Mouse (Mus musculus) ES-Bruce4 (cell line): ENCODE measurements around the gene Fbxl17. TPM values are rescaled to one million over a fixed set of nuclear protein-coding genes. Genes with fewer than 3 reads are reported as not detected.

Experiments
- H3K27ac ChIP-seq: 2 replicates; pipeline ENCODE4 v1.5.1; 2012; ENCODE audit warnings: low read length, inconsistent platforms; ENCODE audit not compliant: insufficient read depth
- H3K27me3 ChIP-seq: 2 replicates; pipeline ENCODE4 v1.6.1; 2012; ENCODE audit warnings: mild to moderate bottlenecking, low read length, inconsistent platforms; ENCODE audit not compliant: control insufficient read depth, poor library complexity, insufficient read depth, severe bottlenecking
- H3K36me3 ChIP-seq: 2 replicates; pipeline ENCODE4 v1.6.1; 2012; ENCODE audit warnings: inconsistent platforms, mild to moderate bottlenecking, low read length, moderate library complexity; ENCODE audit not compliant: control insufficient read depth, poor library complexity, insufficient read depth, severe bottlenecking
- H3K4me1 ChIP-seq: one replicate; pipeline ENCODE4 v1.8.1; 2011; ENCODE audit warnings: low read length; ENCODE audit not compliant: control insufficient read depth, insufficient read depth
- H3K4me3 ChIP-seq: 2 replicates; pipeline ENCODE4 v1.5.1; 2011; ENCODE audit warnings: low read depth, mild to moderate bottlenecking, low read length
- H3K9ac ChIP-seq: 2 replicates; pipeline ENCODE4 v1.6.1; 2012; ENCODE audit warnings: low read depth, mild to moderate bottlenecking, inconsistent platforms; ENCODE audit not compliant: poor library complexity, severe bottlenecking
- H3K9me3 ChIP-seq: replicated peaks from 2 replicates; pipeline ENCODE4 v1.6.1; 2012; ENCODE audit warnings: mild to moderate bottlenecking, low read length, inconsistent platforms; ENCODE audit not compliant: control insufficient read depth, poor library complexity, insufficient read depth, severe bottlenecking
- CTCF ChIP-seq: IDR thresholded peaks from one replicate; pipeline ENCODE4 v1.8.1; 2011; ENCODE audit warnings: low read depth, low read length
- EP300 ChIP-seq: IDR thresholded peaks from 2 replicates; pipeline ENCODE4 v1.6.1; 2011; ENCODE audit warnings: low read depth, low read length; ENCODE audit not compliant: insufficient read depth
- POLR2A ChIP-seq: IDR thresholded peaks from one replicate; pipeline ENCODE4 v1.8.1; 2011; ENCODE audit warnings: low read length; ENCODE audit not compliant: insufficient read depth
- polyA plus RNA-seq: library from polyadenylated mRNA; stranded (reverse); fragments of >200 nt; gene quantifications from 2 replicates; pipeline ENCODE4 v1.2.4, GENCODE M21; 2011; ENCODE audit warnings: low read depth; ENCODE audit not compliant: missing spikeins, insufficient read depth, insufficient read length

The Fbxl17 gene
- polyA plus RNA-seq, 1 experiment: 11.7 TPM

GRCm38 (mm10) chr17:63085227-63085626 lies 414.6 kb downstream of the Fbxl17 start:
- TF ChIP-seq POLR2A (no peak), EP300 (no peak), CTCF (no peak)
- no peaks in the 10 kb centered on the region for H3K4me1 ChIP-seq
- no peak overlapping the region for H3K9ac ChIP-seq

DNA sequence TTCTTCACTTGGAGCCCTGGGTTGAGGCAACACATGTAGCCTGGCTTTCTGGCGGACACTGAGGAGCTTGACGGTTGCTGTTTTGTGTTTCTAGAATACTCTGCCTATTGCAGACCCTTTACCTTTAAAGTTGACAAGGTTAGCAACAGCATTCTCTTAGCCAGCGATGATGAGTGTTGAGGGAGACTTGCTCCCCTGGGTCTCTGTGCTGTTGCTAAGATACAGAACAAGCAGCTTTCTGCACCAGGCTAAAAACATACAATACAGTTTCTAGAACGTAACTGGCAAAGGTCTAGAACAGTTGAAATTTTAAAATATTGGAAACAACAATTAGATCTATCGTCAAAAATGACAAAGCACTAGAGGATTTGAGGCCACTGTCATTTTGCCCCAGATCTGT lies 420.7 kb downstream of the Fbxl17 start:
- H3K9me3 ChIP-seq: no peaks in the 10 kb centered on the region
- no peak for TF ChIP-seq EP300
- no peak for TF ChIP-seq CTCF
- TF ChIP-seq POLR2A: no peak
- no peak overlapping the region for H3K27ac ChIP-seq
- H3K27me3 ChIP-seq: no peaks in the 10 kb centered on the region
- H3K36me3 ChIP-seq: no peaks in the 10 kb centered on the region
- H3K4me3 ChIP-seq: no peak overlapping the region
- no peak overlapping the region for H3K9ac ChIP-seq
- no peaks in the 10 kb centered on the region for H3K4me1 ChIP-seq

More at GRCm38 (mm10) chr17:63085227-63085626, 414.6 kb downstream of the Fbxl17 start:
- H3K27ac ChIP-seq: no peak overlapping the region
- no peaks in the 10 kb centered on the region for H3K27me3 ChIP-seq
- no peak overlapping the region for H3K4me3 ChIP-seq
- H3K36me3 ChIP-seq: no peaks in the 10 kb centered on the region
- no peaks in the 10 kb centered on the region for H3K9me3 ChIP-seq

DNA sequence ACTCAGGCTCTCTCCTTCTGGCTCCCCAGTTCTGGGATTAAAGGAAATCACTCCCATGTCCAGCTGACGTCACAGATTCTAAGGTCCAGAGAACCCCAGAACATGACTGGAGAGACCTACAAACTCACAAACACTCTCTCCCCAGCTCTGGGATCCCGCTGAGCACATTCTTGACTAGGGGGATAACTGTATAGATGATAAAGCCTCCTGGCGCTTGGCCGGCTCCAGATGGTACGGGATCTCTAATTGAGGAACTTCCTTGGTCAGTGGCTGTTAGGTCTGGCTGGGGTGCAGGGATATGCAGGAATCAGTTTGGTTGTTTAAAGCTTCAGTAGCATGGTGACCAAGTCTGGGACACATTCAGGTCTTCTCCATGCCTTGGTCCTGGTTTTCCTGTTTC lies 422.3 kb downstream of the Fbxl17 start:
- H3K27ac ChIP-seq: no peak overlapping the region
- no peaks in the 10 kb centered on the region for H3K4me1 ChIP-seq
- no peak for TF ChIP-seq EP300

GRCm38 (mm10) chr17:63076661-63077060 lies 423.2 kb downstream of the Fbxl17 start:
- no peaks in the 10 kb centered on the region for H3K4me1 ChIP-seq
- no peak overlapping the region for H3K9ac ChIP-seq
- H3K36me3 ChIP-seq: no peaks in the 10 kb centered on the region
- TF ChIP-seq EP300: no peak
- TF ChIP-seq CTCF: no peak
- TF ChIP-seq POLR2A: no peak
- no peak overlapping the region for H3K27ac ChIP-seq
- H3K27me3 ChIP-seq: no peaks in the 10 kb centered on the region
- no peak overlapping the region for H3K4me3 ChIP-seq
- no peaks in the 10 kb centered on the region for H3K9me3 ChIP-seq

More for the DNA sequence above, 422.3 kb downstream of the Fbxl17 start:
- H3K36me3 ChIP-seq: no peaks in the 10 kb centered on the region
- no peaks in the 10 kb centered on the region for H3K27me3 ChIP-seq
- H3K4me3 ChIP-seq: no peak overlapping the region
- no peaks in the 10 kb centered on the region for H3K9me3 ChIP-seq
- no peak overlapping the region for H3K9ac ChIP-seq

DNA sequence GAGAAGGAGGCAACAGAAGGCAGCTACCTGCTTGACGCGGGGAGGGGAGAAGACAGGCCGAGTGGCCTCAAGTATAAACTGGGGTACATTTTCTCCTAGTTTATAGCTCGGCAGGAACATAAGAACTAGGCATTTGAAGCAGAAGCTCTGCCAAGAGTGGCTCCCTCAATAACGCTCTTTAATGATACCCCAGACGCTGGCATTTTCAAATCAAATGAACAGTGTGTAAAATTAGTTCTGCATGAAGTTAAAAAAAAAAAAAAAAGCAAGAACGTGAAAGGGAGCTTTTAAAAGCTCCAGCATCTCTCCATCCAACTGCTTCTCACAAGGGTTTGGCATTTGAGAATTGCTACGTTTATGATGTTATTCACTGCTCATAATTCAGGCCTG lies 423.8 kb downstream of the Fbxl17 start:
- no peak for TF ChIP-seq EP300
- TF ChIP-seq POLR2A: no peak
- no peak for TF ChIP-seq CTCF
- H3K4me3 ChIP-seq: no peak overlapping the region
- no peaks in the 10 kb centered on the region for H3K36me3 ChIP-seq
- no peak overlapping the region for H3K9ac ChIP-seq
- no peaks in the 10 kb centered on the region for H3K4me1 ChIP-seq
- no peaks in the 10 kb centered on the region for H3K9me3 ChIP-seq
- no peak overlapping the region for H3K27ac ChIP-seq
- H3K27me3 ChIP-seq: no peaks in the 10 kb centered on the region

GRCm38 (mm10) chr17:63075091-63076036 lies 424.5 kb downstream of the Fbxl17 start:
- no peak overlapping the region for H3K4me3 ChIP-seq
- H3K36me3 ChIP-seq: no peaks in the 10 kb centered on the region
- no peak overlapping the region for H3K9ac ChIP-seq
- no peaks in the 10 kb centered on the region for H3K4me1 ChIP-seq
- TF ChIP-seq POLR2A: no peak
- TF ChIP-seq CTCF: no peak
- no peak for TF ChIP-seq EP300
- no peaks in the 10 kb centered on the region for H3K27me3 ChIP-seq
- H3K9me3 ChIP-seq: no peaks in the 10 kb centered on the region
- no peak overlapping the region for H3K27ac ChIP-seq
